Mouse (Mus musculus) left cerebral cortex, adult 11 months (tissue): ENCODE measurements around the gene Gm20917.
"Not testable (repeated sequence)": the region's sequence is repeated elsewhere in the genome, so short reads cannot be mapped to it uniquely, and the experiment has no call there.

ENCODE experiments used
- DNase-seq: peaks from one replicate; pipeline ENCODE4 v3.0.0; 2022; ENCODE audit warnings: low spot score

The Gm20917 gene

DNA sequence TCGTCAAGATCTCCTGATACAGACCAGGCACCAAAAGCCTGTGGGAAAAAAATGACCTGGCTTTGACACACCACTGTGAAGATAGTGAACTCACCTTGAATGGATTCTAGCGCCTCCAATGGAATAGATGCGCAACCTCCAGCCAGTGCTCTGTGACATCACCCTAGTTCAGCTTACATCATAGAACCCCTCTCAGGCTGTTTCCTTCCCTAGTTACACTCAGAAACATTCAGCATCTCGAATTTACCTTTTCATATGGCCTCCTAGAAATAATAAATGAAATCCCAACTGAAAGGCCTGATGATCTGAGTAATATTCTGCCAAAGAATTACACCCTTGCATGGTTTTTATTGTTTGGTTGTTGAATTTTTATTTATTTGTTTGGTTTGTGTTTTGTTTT, at the start of gene Gm20917:
Gm20917 (minus strand) TSS at position 101 of the 400 bp plus-strand sequence.
- not testable (repeated sequence) for DNase-seq
